Mouse (Mus musculus) hindbrain, embryonic 12.5 days (tissue): ENCODE measurements around the gene Gzf1. TPM values are rescaled to one million over a fixed set of nuclear protein-coding genes. Genes with fewer than 3 reads are reported as not detected.
A peak's percentile ranks its signal among the peaks of the same experiment; 100 is the strongest.

Source experiments
- ATAC-seq: fragments of 200-750 bp; cut with Nextera tagmentation; 2 replicates; pipeline ENCODE4 v1.8.0; 2017; ENCODE audit warnings: moderate TSS enrichment; ENCODE audit not compliant: low FRiP score
- H3K27ac ChIP-seq: fragments of 300-500 bp; sonication (generic); 2 replicates; pipeline ENCODE4 v1.5.1; 2016; ENCODE audit warnings: mild to moderate bottlenecking
- H3K27me3 ChIP-seq: fragments of 300-500 bp; sonication (generic); 2 replicates; pipeline ENCODE4 v1.6.1; 2016; ENCODE audit warnings: mild to moderate bottlenecking
- H3K36me3 ChIP-seq: fragments of 300-500 bp; sonication (generic); 2 replicates; pipeline ENCODE4 v1.6.1; 2016; ENCODE audit warnings: mild to moderate bottlenecking
- H3K4me1 ChIP-seq: fragments of 300-500 bp; sonication (generic); 2 replicates; pipeline ENCODE4 v1.6.1; 2016
- H3K4me2 ChIP-seq: fragments of 300-500 bp; sonication (generic); replicated peaks from 2 replicates; pipeline ENCODE4 v1.6.1; 2016; ENCODE audit warnings: mild to moderate bottlenecking
- H3K4me3 ChIP-seq: fragments of 300-500 bp; sonication (generic); 2 replicates; pipeline ENCODE4 v1.5.1; 2016; ENCODE audit warnings: mild to moderate bottlenecking
- H3K9ac ChIP-seq: fragments of 300-500 bp; sonication (generic); 2 replicates; pipeline ENCODE4 v1.6.1; 2016; ENCODE audit warnings: mild to moderate bottlenecking, moderate library complexity
- H3K9me3 ChIP-seq: fragments of 300-500 bp; sonication (generic); replicated peaks from 2 replicates; pipeline ENCODE4 v1.6.1; 2016; ENCODE audit warnings: mild to moderate bottlenecking
- WGBS: fragments of 180-500 bp; shearing (Covaris S2); methylation state at CpG from one replicate; pipeline ENCODE4 v1.1.7; 2016; 5-methylcytosine and 5-hydroxymethylcytosine counted together
- polyA plus RNA-seq: library from polyadenylated mRNA; unstranded; fragments of >200 nt; fragmentation: Nextera tagmentation; extraction: Ambion mirVana; gene quantifications from 2 replicates; pipeline ENCODE4 v1.2.1, GENCODE M21; 2016

Gzf1 gene
- polyA plus RNA-seq, 1 experiment from 2014 or later, result 21.4 TPM

GRCm38 (mm10) chr2:148681461-148681891, 653 bp downstream of the Gzf1 start:
- H3K9me3 ChIP-seq, result no peaks in the 10 kb centered on the region
- 10% methylated on average over 17 of the region's 17 CpGs for WGBS
- H3K4me3 ChIP-seq, result peak overlapping the region; percentile 85
- H3K9ac ChIP-seq, result peak overlapping the region; percentile 83
- no peaks in the 10 kb centered on the region for H3K27me3 ChIP-seq
- peaks cover 36% of the 10 kb centered on the region for H3K4me1 ChIP-seq
- peak overlapping the region; percentile 86 for H3K4me2 ChIP-seq
- H3K27ac ChIP-seq, result peak overlapping the region; percentile 90
- H3K36me3 ChIP-seq, result peaks cover 28% of the 10 kb centered on the region
- ATAC-seq, result peak; percentile 67

- no peak overlapping the region for H3K9ac ChIP-seq
- H3K36me3 ChIP-seq, result peaks cover 37% of the 10 kb centered on the region
- no peak overlapping the region for H3K4me3 ChIP-seq
- H3K9me3 ChIP-seq, result no peaks in the 10 kb centered on the region
- H3K4me2 ChIP-seq, result no peak overlapping the region
- peaks cover 34% of the 10 kb centered on the region for H3K4me1 ChIP-seq
- no peak for ATAC-seq
- WGBS, result 96% methylated on average over 1 of the region's 1 CpGs
- no peaks in the 10 kb centered on the region for H3K27me3 ChIP-seq
- no peak overlapping the region for H3K27ac ChIP-seq
Measured at GRCm38 (mm10) chr2:148683031-148683430, 2.2 kb downstream of the Gzf1 start.

- no peak overlapping the region for H3K27ac ChIP-seq
- WGBS, result 95% methylated on average over 2 of the region's 2 CpGs
Measured at GRCm38 (mm10) chr2:148684972-148685371, 4.1 kb downstream of the Gzf1 start.

GRCm38 (mm10) chr2:148685709-148686108, 4.9 kb downstream of the Gzf1 start:
- WGBS, result 90% methylated on average over 3 of the region's 3 CpGs
- H3K9ac ChIP-seq, result no peak overlapping the region
- ATAC-seq, result no peak
- no peak overlapping the region for H3K27ac ChIP-seq
- H3K4me2 ChIP-seq, result no peak overlapping the region
- H3K36me3 ChIP-seq, result peaks cover 59% of the 10 kb centered on the region
- H3K9me3 ChIP-seq, result no peaks in the 10 kb centered on the region
- H3K4me1 ChIP-seq, result peaks cover 11% of the 10 kb centered on the region
- H3K27me3 ChIP-seq, result no peaks in the 10 kb centered on the region
- H3K4me3 ChIP-seq, result no peak overlapping the region

More at GRCm38 (mm10) chr2:148684972-148685371, 4.1 kb downstream of the Gzf1 start:
- H3K9me3 ChIP-seq, result no peaks in the 10 kb centered on the region
- H3K36me3 ChIP-seq, result peaks cover 52% of the 10 kb centered on the region
- no peaks in the 10 kb centered on the region for H3K27me3 ChIP-seq
- no peak overlapping the region for H3K4me2 ChIP-seq
- ATAC-seq, result no peak
- H3K4me1 ChIP-seq, result peaks cover 17% of the 10 kb centered on the region
- no peak overlapping the region for H3K9ac ChIP-seq
- no peak overlapping the region for H3K4me3 ChIP-seq

DNA sequence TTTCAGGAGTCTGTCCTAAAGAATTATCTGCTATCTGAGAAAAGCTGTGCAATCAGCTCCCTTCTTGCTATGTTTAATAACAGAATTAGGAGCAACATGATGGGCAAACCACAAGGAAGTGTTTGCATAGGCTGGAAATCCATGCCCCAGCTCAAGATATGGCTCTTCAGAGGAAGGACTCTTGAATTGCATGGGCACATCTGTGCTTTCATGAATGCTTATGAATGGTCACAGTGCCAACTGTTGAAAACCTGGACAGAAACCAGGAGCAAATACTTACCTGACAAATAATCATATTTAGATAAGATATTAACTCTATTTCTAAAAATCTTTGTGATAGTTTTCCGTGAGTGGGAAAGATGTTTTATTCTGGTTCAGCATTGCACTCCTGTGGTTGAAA, 6.0 kb downstream of the Gzf1 start:
- Histone ChIP-seq H3K4me1 (peaks cover 6% of the 10 kb centered on the region), H3K36me3 (peaks cover 71% of the 10 kb centered on the region)
- WGBS, result 94% methylated on average over 1 of the region's 1 CpGs

GRCm38 (mm10) chr2:148687971-148688370, 7.1 kb downstream of the Gzf1 start:
- peaks cover 78% of the 10 kb centered on the region for H3K36me3 ChIP-seq
- no peak overlapping the region for H3K9ac ChIP-seq
- ATAC-seq, result no peak

More for the DNA sequence above, 6.0 kb downstream of the Gzf1 start:
- Histone ChIP-seq H3K4me2 (no peak overlapping the region), H3K4me3 (no peak overlapping the region), H3K27me3 (no peaks in the 10 kb centered on the region), H3K27ac (no peak overlapping the region), H3K9me3 (no peaks in the 10 kb centered on the region), H3K9ac (no peak overlapping the region)
- no peak for ATAC-seq

DNA sequence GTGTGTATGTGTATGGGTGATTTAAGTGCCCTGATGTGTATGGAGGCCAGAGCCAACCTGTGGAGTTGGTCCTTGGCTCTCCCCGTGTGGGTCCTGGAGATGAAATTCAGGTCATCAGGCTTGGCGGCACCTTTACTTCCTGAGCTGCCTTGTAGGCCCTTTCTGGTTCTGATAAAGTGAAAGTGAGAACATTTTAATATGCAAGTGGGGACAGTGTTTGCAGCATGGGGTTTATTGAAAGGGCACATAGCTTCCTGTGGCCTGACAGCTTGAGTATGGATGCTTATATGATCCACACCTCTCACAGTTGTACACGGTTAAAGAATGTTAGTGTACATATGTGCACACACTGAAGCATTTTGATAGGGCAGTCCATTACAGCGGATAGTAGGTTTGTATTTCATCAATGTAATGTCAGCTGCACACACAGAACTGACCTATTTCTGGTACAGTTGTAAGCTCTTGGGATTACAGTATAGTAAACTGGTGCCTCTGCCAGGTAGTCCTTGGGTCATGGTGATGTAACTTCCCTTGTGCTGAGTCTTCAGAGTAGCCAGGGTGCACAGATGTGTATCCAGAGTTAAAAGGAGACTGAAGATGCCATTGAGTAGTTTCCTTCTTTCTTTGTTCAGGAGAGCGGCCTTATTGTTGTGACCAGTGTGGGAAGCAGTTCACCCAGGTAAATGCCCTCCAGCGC, 8.8 kb downstream of the Gzf1 start:
- H3K9me3 ChIP-seq, result no peaks in the 10 kb centered on the region
- no peak overlapping the region for H3K4me3 ChIP-seq
- H3K27me3 ChIP-seq, result no peaks in the 10 kb centered on the region
- 95% methylated on average over 6 of the region's 6 CpGs for WGBS
- no peak overlapping the region for H3K27ac ChIP-seq
- no peaks in the 10 kb centered on the region for H3K4me1 ChIP-seq
- no peak overlapping the region for H3K4me2 ChIP-seq
- ATAC-seq, result no peak
- H3K36me3 ChIP-seq, result peaks cover 83% of the 10 kb centered on the region
- no peak overlapping the region for H3K9ac ChIP-seq

More at GRCm38 (mm10) chr2:148687971-148688370, 7.1 kb downstream of the Gzf1 start:
- WGBS, result 97% methylated on average over 5 of the region's 5 CpGs
- Histone ChIP-seq H3K9me3 (no peaks in the 10 kb centered on the region), H3K27me3 (no peaks in the 10 kb centered on the region), H3K4me2 (no peak overlapping the region), H3K27ac (no peak overlapping the region), H3K4me1 (no peaks in the 10 kb centered on the region), H3K4me3 (no peak overlapping the region)

DNA sequence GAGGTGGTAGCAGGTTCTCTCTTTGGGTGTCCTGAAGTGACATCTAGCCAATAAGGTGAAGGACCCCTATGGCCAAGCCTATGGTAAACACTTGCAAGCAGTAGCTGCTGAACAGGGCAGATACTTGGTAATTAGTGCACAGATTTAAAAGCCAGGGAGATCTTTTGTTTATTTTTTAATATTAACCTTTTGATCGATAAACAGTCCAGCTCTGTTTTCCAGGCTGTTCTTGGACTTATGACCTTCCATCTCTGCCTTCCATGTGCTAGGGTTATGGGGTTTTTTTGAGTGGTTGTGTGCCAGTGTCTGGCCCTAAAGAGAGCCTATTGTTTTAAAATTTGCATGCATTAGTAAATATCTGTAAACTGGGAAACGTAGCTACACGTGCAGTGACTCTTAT, 9.5 kb downstream of the Gzf1 start:
- Histone ChIP-seq H3K4me1 (no peaks in the 10 kb centered on the region), H3K36me3 (peaks cover 83% of the 10 kb centered on the region), H3K27ac (no peak overlapping the region), H3K4me2 (no peak overlapping the region), H3K4me3 (no peak overlapping the region), H3K9me3 (no peaks in the 10 kb centered on the region), H3K27me3 (no peaks in the 10 kb centered on the region), H3K9ac (no peak overlapping the region)
- ATAC-seq, result no peak
- 94% methylated on average over 3 of the region's 3 CpGs for WGBS

GRCm38 (mm10) chr2:148690781-148691180, 10.0 kb downstream of the Gzf1 start:
- no peak for ATAC-seq
- WGBS, result 94% methylated on average over 5 of the region's 5 CpGs
- no peak overlapping the region for H3K9ac ChIP-seq

GRCm38 (mm10) chr2:148698571-148698970, 17.7 kb downstream of the Gzf1 start:
- Histone ChIP-seq H3K9me3 (no peaks in the 10 kb centered on the region), H3K4me2 (no peak overlapping the region), H3K36me3 (peaks cover 60% of the 10 kb centered on the region), H3K9ac (no peak overlapping the region), H3K27me3 (no peaks in the 10 kb centered on the region), H3K4me3 (no peak overlapping the region), H3K27ac (no peak overlapping the region), H3K4me1 (no peaks in the 10 kb centered on the region)
- WGBS, result 79% methylated on average over 5 of the region's 5 CpGs
- ATAC-seq, result no peak

More at GRCm38 (mm10) chr2:148690781-148691180, 10.0 kb downstream of the Gzf1 start:
- peaks cover 82% of the 10 kb centered on the region for H3K36me3 ChIP-seq
- no peaks in the 10 kb centered on the region for H3K4me1 ChIP-seq
- no peaks in the 10 kb centered on the region for H3K27me3 ChIP-seq
- H3K4me2 ChIP-seq, result no peak overlapping the region
- H3K4me3 ChIP-seq, result no peak overlapping the region
- H3K27ac ChIP-seq, result no peak overlapping the region
- no peaks in the 10 kb centered on the region for H3K9me3 ChIP-seq

- peak; percentile 63 for ATAC-seq
- Histone ChIP-seq H3K9ac (no peak overlapping the region), H3K9me3 (no peaks in the 10 kb centered on the region), H3K4me3 (no peak overlapping the region), H3K27me3 (no peaks in the 10 kb centered on the region), H3K4me1 (no peaks in the 10 kb centered on the region; the same call in 1 of the 2 replicates), H3K36me3 (peaks cover 24% of the 10 kb centered on the region), H3K27ac (no peak overlapping the region), H3K4me2 (no peak overlapping the region)
- 78% methylated on average over 15 of the region's 15 CpGs for WGBS
Measured at GRCm38 (mm10) chr2:148706409-148707201, 25.8 kb downstream of the Gzf1 start.

DNA sequence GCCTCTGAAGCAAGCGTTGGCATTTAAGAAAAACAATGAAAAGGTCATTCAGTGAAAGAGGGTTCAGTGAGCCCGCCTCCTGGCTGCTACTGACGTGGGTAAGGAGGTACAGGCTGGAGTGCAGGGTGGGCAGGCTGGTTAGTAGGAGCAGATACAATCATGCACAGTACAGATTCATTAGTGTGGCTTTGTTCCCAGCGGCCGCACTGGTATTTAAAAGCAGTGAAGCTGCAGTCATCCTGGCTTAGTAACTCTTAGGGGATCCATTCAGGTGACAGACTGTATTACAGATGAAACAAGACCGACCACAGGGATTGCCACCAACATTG, 26.3 kb downstream of the Gzf1 start:
- WGBS, result 70% methylated on average over 6 of the region's 6 CpGs
- H3K4me3 ChIP-seq, result no peak overlapping the region
- no peaks in the 10 kb centered on the region for H3K27me3 ChIP-seq
- no peak overlapping the region for H3K9ac ChIP-seq
- ATAC-seq, result peak; percentile 71
- no peak overlapping the region for H3K4me2 ChIP-seq
- H3K4me1 ChIP-seq, result no peaks in the 10 kb centered on the region; the same call in 1 of the 2 replicates
- no peaks in the 10 kb centered on the region for H3K9me3 ChIP-seq
- no peak overlapping the region for H3K27ac ChIP-seq
- H3K36me3 ChIP-seq, result peaks cover 28% of the 10 kb centered on the region
